Mouse (Mus musculus): ENCODE measurements around the gene Gm42715. TPM values are rescaled to one million over a fixed set of nuclear protein-coding genes. Genes with fewer than 3 reads are reported as not detected.

The Gm42715 gene
- polyA plus RNA-seq, 1 experiment from 2014 or later = 12.6 TPM

- no peak for ATAC-seq
- no peak for DNase-seq (ENCODE audit: low spot score)
- Histone ChIP-seq H3K4me1 (ENCODE audit: control insufficient read depth, insufficient read depth, low read length) (no peaks in the 10 kb centered on the region), H3K9ac (ENCODE audit: low read length) (no peak overlapping the region), H3K27ac (ENCODE audit: low read depth, low read length) (no peak overlapping the region), H3K4me3 (ENCODE audit: low read depth, low read length) (no peak overlapping the region), H3K9me3 (replicated peaks; ENCODE audit: control insufficient read depth, low read length) (no peaks in the 10 kb centered on the region), H3K4me2 (ENCODE audit: low read length) (no peak overlapping the region), H3K36me3 (ENCODE audit: control insufficient read depth, insufficient read depth, low read length) (peaks cover 88% of the 10 kb centered on the region), H3K27me3 (replicated peaks; ENCODE audit: control insufficient read depth, insufficient read depth, low read length) (no peaks in the 10 kb centered on the region)
- WGBS = 82% methylated on average over 2 of the region's 2 CpGs
Observed at GRCm38 (mm10) chr7:127602903-127603302, 83.5 kb downstream of the Gm42715 start.

DNA sequence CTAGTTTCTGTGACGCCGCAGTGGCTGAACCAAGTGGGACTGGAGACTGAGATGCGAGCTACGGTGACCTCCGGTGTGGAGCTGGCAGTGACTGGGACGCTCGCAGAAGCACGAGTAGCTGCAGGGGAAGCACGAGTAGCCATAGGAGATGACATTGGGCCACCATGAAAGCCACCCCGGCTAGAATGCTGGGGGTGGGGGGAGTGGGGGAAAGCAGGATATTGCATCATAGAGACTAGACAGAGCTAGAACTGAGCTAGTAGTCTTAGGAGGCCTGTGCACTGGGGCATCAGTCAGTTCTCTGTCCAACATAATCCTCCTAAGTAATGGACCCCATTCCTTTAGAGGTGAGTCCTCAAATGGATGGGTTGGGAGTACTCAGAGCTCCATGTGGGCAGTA is 84.9 kb downstream of the Gm42715 start:
- Histone ChIP-seq H3K4me1 (ENCODE audit: control insufficient read depth, insufficient read depth, low read length) (no peaks in the 10 kb centered on the region), H3K27me3 (replicated peaks; ENCODE audit: control insufficient read depth, insufficient read depth, low read length) (no peaks in the 10 kb centered on the region), H3K4me3 (ENCODE audit: low read depth, low read length) (no peak overlapping the region), H3K4me2 (ENCODE audit: low read length) (no peak overlapping the region), H3K27ac (ENCODE audit: low read depth, low read length) (no peak overlapping the region), H3K9me3 (replicated peaks; ENCODE audit: control insufficient read depth, low read length) (no peaks in the 10 kb centered on the region), H3K36me3 (ENCODE audit: control insufficient read depth, insufficient read depth, low read length) (peaks cover 88% of the 10 kb centered on the region), H3K9ac (ENCODE audit: low read length) (no peak overlapping the region)
- ATAC-seq (no peak), DNase-seq (ENCODE audit: low spot score) (no peak)
- 93% methylated on average over 10 of the region's 10 CpGs for WGBS

GRCm38 (mm10) chr7:127607150-127607549 is 87.8 kb downstream of the Gm42715 start:
- no peak overlapping the region for H3K4me3 ChIP-seq (ENCODE audit: low read depth, low read length)
- no peaks in the 10 kb centered on the region for H3K4me1 ChIP-seq (ENCODE audit: control insufficient read depth, insufficient read depth, low read length)
- 79% methylated on average over 6 of the region's 6 CpGs for WGBS
- no peaks in the 10 kb centered on the region for H3K27me3 ChIP-seq (replicated peaks; ENCODE audit: control insufficient read depth, insufficient read depth, low read length)
- H3K4me2 ChIP-seq (ENCODE audit: low read length) = no peak overlapping the region
- no peak overlapping the region for H3K9ac ChIP-seq (ENCODE audit: low read length)
- no peak overlapping the region for H3K27ac ChIP-seq (ENCODE audit: low read depth, low read length)
- H3K9me3 ChIP-seq (replicated peaks; ENCODE audit: control insufficient read depth, low read length) = no peaks in the 10 kb centered on the region
- DNase-seq (ENCODE audit: low spot score) (no peak), ATAC-seq (no peak)
- peaks cover 88% of the 10 kb centered on the region for H3K36me3 ChIP-seq (ENCODE audit: control insufficient read depth, insufficient read depth, low read length)

DNA sequence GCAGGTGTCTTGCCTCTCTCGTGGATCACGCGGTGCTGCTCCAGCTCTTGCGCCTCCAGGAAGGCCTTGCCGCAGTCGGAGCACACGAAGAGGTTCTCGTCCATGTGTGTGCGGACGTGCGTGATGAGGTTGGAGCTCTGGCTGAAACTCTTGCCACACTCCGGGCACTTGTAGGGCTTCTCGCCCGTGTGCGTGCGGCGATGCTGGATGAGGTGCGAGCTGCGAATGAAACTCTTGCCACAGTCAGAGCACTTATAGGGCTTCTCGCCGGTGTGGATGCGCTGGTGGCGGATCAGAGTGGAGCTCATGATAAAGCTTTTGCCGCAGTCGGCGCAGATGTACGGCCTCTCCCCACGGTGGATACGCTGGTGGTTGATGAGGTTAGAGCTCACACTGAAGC is 91.6 kb downstream of the Gm42715 start:
- H3K4me1 ChIP-seq (ENCODE audit: control insufficient read depth, insufficient read depth, low read length) = peaks cover 9% of the 10 kb centered on the region
- H3K27ac ChIP-seq (ENCODE audit: low read depth, low read length) = no peak overlapping the region
- H3K4me2 ChIP-seq (ENCODE audit: low read length) = no peak overlapping the region
- no peak overlapping the region for H3K9ac ChIP-seq (ENCODE audit: low read length)
- no peak overlapping the region for H3K4me3 ChIP-seq (ENCODE audit: low read depth, low read length)
- H3K36me3 ChIP-seq (ENCODE audit: control insufficient read depth, insufficient read depth, low read length) = peaks cover 64% of the 10 kb centered on the region
- no peaks in the 10 kb centered on the region for H3K27me3 ChIP-seq (replicated peaks; ENCODE audit: control insufficient read depth, insufficient read depth, low read length)
- WGBS = 98% methylated on average over 29 of the region's 29 CpGs
- ATAC-seq (no peak), DNase-seq (ENCODE audit: low spot score) (no peak)
- H3K9me3 ChIP-seq (replicated peaks; ENCODE audit: control insufficient read depth, low read length) = no peaks in the 10 kb centered on the region

- 96% methylated on average over 26 of the region's 26 CpGs for WGBS
- peaks cover 13% of the 10 kb centered on the region for H3K4me1 ChIP-seq (ENCODE audit: control insufficient read depth, insufficient read depth, low read length)
- H3K27ac ChIP-seq (ENCODE audit: low read depth, low read length) = no peak overlapping the region
- H3K36me3 ChIP-seq (ENCODE audit: control insufficient read depth, insufficient read depth, low read length) = peaks cover 60% of the 10 kb centered on the region
- DNase-seq (ENCODE audit: low spot score) (no peak), ATAC-seq (no peak)
- no peaks in the 10 kb centered on the region for H3K27me3 ChIP-seq (replicated peaks; ENCODE audit: control insufficient read depth, insufficient read depth, low read length)
- H3K4me2 ChIP-seq (ENCODE audit: low read length) = no peak overlapping the region
- no peaks in the 10 kb centered on the region for H3K9me3 ChIP-seq (replicated peaks; ENCODE audit: control insufficient read depth, low read length)
- H3K9ac ChIP-seq (ENCODE audit: low read length) = no peak overlapping the region
- H3K4me3 ChIP-seq (ENCODE audit: low read depth, low read length) = no peak overlapping the region
Observed at GRCm38 (mm10) chr7:127611561-127611960, 92.2 kb downstream of the Gm42715 start.

DNA sequence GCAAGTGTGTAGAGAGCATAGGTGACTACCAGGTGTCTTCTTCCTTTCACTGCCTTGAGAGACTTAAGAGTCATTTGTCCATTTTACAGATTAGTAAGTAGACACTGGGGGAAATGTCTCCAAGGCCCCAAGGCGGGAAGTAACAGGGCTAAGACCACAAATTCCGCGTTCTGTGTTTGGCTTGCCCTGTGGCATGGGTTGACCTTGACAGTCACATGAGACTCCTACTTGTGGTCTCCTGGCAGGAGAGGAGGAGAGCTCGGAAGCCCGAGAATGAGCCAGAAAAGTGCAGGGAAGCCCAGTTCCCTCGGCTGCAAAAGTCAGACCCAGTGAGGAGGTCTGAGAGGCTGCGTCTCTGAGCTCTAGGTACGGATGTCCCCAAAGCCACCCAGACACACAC is 94.1 kb downstream of the Gm42715 start:
- ATAC-seq (no peak), DNase-seq (ENCODE audit: low spot score) (no peak)
- peaks cover 17% of the 10 kb centered on the region for H3K4me1 ChIP-seq (ENCODE audit: control insufficient read depth, insufficient read depth, low read length)
- peak overlapping the region; percentile 85 for H3K4me2 ChIP-seq (ENCODE audit: low read length)
- 86% methylated on average over 8 of the region's 8 CpGs for WGBS
- H3K9ac ChIP-seq (ENCODE audit: low read length) = peak overlapping the region; percentile 95; the same call in 1 of the 2 replicates
- no peaks in the 10 kb centered on the region for H3K27me3 ChIP-seq (replicated peaks; ENCODE audit: control insufficient read depth, insufficient read depth, low read length)
- no peak overlapping the region for H3K27ac ChIP-seq (ENCODE audit: low read depth, low read length)
- H3K36me3 ChIP-seq (ENCODE audit: control insufficient read depth, insufficient read depth, low read length) = peaks cover 43% of the 10 kb centered on the region
- H3K9me3 ChIP-seq (replicated peaks; ENCODE audit: control insufficient read depth, low read length) = no peaks in the 10 kb centered on the region
- peak overlapping the region; percentile 99; the same call in 1 of the 2 replicates for H3K4me3 ChIP-seq (ENCODE audit: low read depth, low read length)

- Histone ChIP-seq H3K27ac (ENCODE audit: low read depth, low read length) (peak overlapping the region; percentile 70; the same call in 1 of the 2 replicates), H3K36me3 (ENCODE audit: control insufficient read depth, insufficient read depth, low read length) (peaks cover 37% of the 10 kb centered on the region), H3K9ac (ENCODE audit: low read length) (peak overlapping the region; percentile 95), H3K4me1 (ENCODE audit: control insufficient read depth, insufficient read depth, low read length) (peaks cover 17% of the 10 kb centered on the region), H3K4me2 (ENCODE audit: low read length) (peak overlapping the region; percentile 85), H3K9me3 (replicated peaks; ENCODE audit: control insufficient read depth, low read length) (no peaks in the 10 kb centered on the region), H3K27me3 (replicated peaks; ENCODE audit: control insufficient read depth, insufficient read depth, low read length) (no peaks in the 10 kb centered on the region), H3K4me3 (ENCODE audit: low read depth, low read length) (peak overlapping the region; percentile 99)
- 15% methylated on average over 8 of the region's 8 CpGs for WGBS
- DNase-seq (ENCODE audit: low spot score) (no peak), ATAC-seq (no peak)
Observed at GRCm38 (mm10) chr7:127614091-127614490, 94.7 kb downstream of the Gm42715 start.

GRCm38 (mm10) chr7:127614511-127614890 is 95.1 kb downstream of the Gm42715 start:
- peaks cover 33% of the 10 kb centered on the region for H3K36me3 ChIP-seq (ENCODE audit: control insufficient read depth, insufficient read depth, low read length)
- peak; percentile 47 for ATAC-seq
- H3K9ac ChIP-seq (ENCODE audit: low read length) = peak overlapping the region; percentile 95
- no peaks in the 10 kb centered on the region for H3K9me3 ChIP-seq (replicated peaks; ENCODE audit: control insufficient read depth, low read length)
- peaks cover 17% of the 10 kb centered on the region for H3K4me1 ChIP-seq (ENCODE audit: control insufficient read depth, insufficient read depth, low read length)
- no peaks in the 10 kb centered on the region for H3K27me3 ChIP-seq (replicated peaks; ENCODE audit: control insufficient read depth, insufficient read depth, low read length)
- DNase-seq (ENCODE audit: low spot score) = no peak
- H3K4me2 ChIP-seq (ENCODE audit: low read length) = peak overlapping the region; percentile 85
- 1% methylated on average over 30 of the region's 44 CpGs for WGBS
- H3K27ac ChIP-seq (ENCODE audit: low read depth, low read length) = peak overlapping the region; percentile 70
- H3K4me3 ChIP-seq (ENCODE audit: low read depth, low read length) = peak overlapping the region; percentile 99

- WGBS = 0% methylated on average over 38 of the region's 50 CpGs
- peaks cover 26% of the 10 kb centered on the region for H3K36me3 ChIP-seq (ENCODE audit: control insufficient read depth, insufficient read depth, low read length)
Observed at GRCm38 (mm10) chr7:127614891-127615843, 95.8 kb downstream of the Gm42715 start, which contains the start of gene Zfp629. Gene Zfp629 (minus strand): TSS chr7:127615797.

More at GRCm38 (mm10) chr7:127614891-127615843, 95.8 kb downstream of the Gm42715 start, which contains the start of gene Zfp629:
- H3K4me2 ChIP-seq (ENCODE audit: low read length) = peak within 1 kb of the TSS; percentile 85
- H3K4me1 ChIP-seq (ENCODE audit: control insufficient read depth, insufficient read depth, low read length) = peaks cover 17% of the 10 kb centered on the region
- ATAC-seq = peak; percentile 90
- H3K27ac ChIP-seq (ENCODE audit: low read depth, low read length) = peak within 1 kb of the TSS; percentile 70
- H3K9ac ChIP-seq (ENCODE audit: low read length) = peak within 1 kb of the TSS; percentile 95
- no peaks in the 10 kb centered on the region for H3K9me3 ChIP-seq (replicated peaks; ENCODE audit: control insufficient read depth, low read length)
- no peaks in the 10 kb centered on the region for H3K27me3 ChIP-seq (replicated peaks; ENCODE audit: control insufficient read depth, insufficient read depth, low read length)
- peak within 1 kb of the TSS; percentile 99 for H3K4me3 ChIP-seq (ENCODE audit: low read depth, low read length)
- peak; percentile 92 for DNase-seq (ENCODE audit: low spot score)

Measured in forebrain, embryonic 14.5 days (tissue).